In genomic region chrX:60547444-60548304, GRCm38 (mm10) we compare ENCODE assay signal across 9 mouse cellular contexts. TPM values are rescaled to one million over a fixed set of nuclear protein-coding genes. Genes with fewer than 3 reads are reported as not detected.
DNase-seq lines count a peak whose midpoint lies in the region; ATAC-seq lines count a peak whose summit lies in the region.
"Had no signal": no experiment of that assay in that cellular context is flagged by ENCODE, and none has a peak within 500 bp of the region (broad histone marks: within the 10 kb centered on the region; RNA-seq: fewer than 3 reads in every experiment).

No protein-coding gene starts in this region.

- 0 out of 2 replicates have a peak, but pooled peaks cover 6% of the 10 kb centered on the region for H3K27me3 ChIP-seq in intestine, embryonic 15.5 days (replicated peaks)

- H3K9ac ChIP-seq in intestine, embryonic 15.5 days, result peak overlapping the region; percentile 40

- peak overlapping the region; percentile 61 for H3K4me2 ChIP-seq in intestine, embryonic 15.5 days (replicated peaks)

- DNase-seq in adrenal gland, postnatal 4 days (ENCODE audit: low spot score in 2 of 2), result peak; percentile 2 to 3
- peak; percentile 49 for DNase-seq in embryo, embryonic 10.5 days (ENCODE audit: low spot score)
- DNase-seq in gastrocnemius, postnatal 36 days, result peak; percentile 13 to 15
- peak; percentile 19 to 35 for DNase-seq in left cerebral cortex, postnatal 36 days (ENCODE audit: low spot score in 2 of 2)
- peak; percentile 43 for DNase-seq in mesoderm, embryonic 11.5 days (ENCODE audit: low read depth, low spot score)
- DNase-seq in skeletal muscle tissue, adult 2 months (ENCODE audit: low read depth, low spot score), result peak; percentile 4
- no peak for DNase-seq in B cell, adult 2 months

- no peaks in the 10 kb centered on the region for H3K4me1 ChIP-seq in intestine, embryonic 15.5 days (replicated peaks)

- no peaks in the 10 kb centered on the region for H3K9me3 ChIP-seq in intestine, embryonic 15.5 days

- ATAC-seq in intestine, embryonic 15.5 days, result peak; percentile 95

- H3K4me3 ChIP-seq in intestine, embryonic 15.5 days (replicated peaks), result peak overlapping the region; percentile 56

- intact Hi-C loops in gastrocnemius, postnatal 36 days (cut with DNase I), result no loop called here
- intact Hi-C loops in left cerebral cortex, postnatal 36 days (cut with DNase I), result no loop called here

- no peak overlapping the region for H3K27ac ChIP-seq in intestine, embryonic 15.5 days

- no peaks in the 10 kb centered on the region for H3K36me3 ChIP-seq in intestine, embryonic 15.5 days

- 19% methylated on average over 41 of the region's 113 CpGs for WGBS in intestine, embryonic 15.5 days

RNA-seq across cellular contexts. Expression of gene Gm7073, which starts 8.6 kb away (rescaled TPM):
- not detected for total RNA-seq in adrenal gland, postnatal 4 days (2021)
- not detected for total RNA-seq in gastrocnemius, postnatal 36 days (2021)
- not detected in 2 replicates for polyA plus RNA-seq in intestine, embryonic 15.5 days (2015; fragmentation: Nextera tagmentation; extraction: Ambion mirVana)
- total RNA-seq in left cerebral cortex, postnatal 36 days (2021), result not detected
- polyA plus RNA-seq: frontal cortex, adult 2 months had no signal

RNA-seq across cellular contexts. Expression of gene Atp11c, which starts 44.8 kb away (rescaled TPM):
- total RNA-seq in adrenal gland, postnatal 4 days (2021), result 10 to 100 TPM; 17.5 to 18.3 TPM
- total RNA-seq in gastrocnemius, postnatal 36 days (2021), result 1 to 10 TPM; 2.8 to 3.0 TPM
- polyA plus RNA-seq in intestine, embryonic 15.5 days (2015; fragmentation: Nextera tagmentation; extraction: Ambion mirVana), result 4.7 and 5.7 TPM in 2 replicates
- 1 to 10 TPM; 6.2 to 8.9 TPM for total RNA-seq in left cerebral cortex, postnatal 36 days (2021)

Comparison
In these comparisons a context has a peak if more than half of its experiments do, and no peak if none do; other contexts are left out.
1. DNase-seq: peak in adrenal gland, postnatal 4 days (2 of 2), embryo, embryonic 10.5 days (single experiment), gastrocnemius, postnatal 36 days (2 of 2), left cerebral cortex, postnatal 36 days (2 of 2), mesoderm, embryonic 11.5 days (single experiment) and skeletal muscle tissue, adult 2 months (single experiment); none in B cell, adult 2 months (0 of 2).